Mouse (Mus musculus) kidney, postnatal 14 days (tissue): Measurements from ENCODE around the gene Ugt1a6b.
A peak's percentile ranks its signal among the peaks of the same experiment; 100 is the strongest.
"Not testable (repeated sequence)": the region's sequence is repeated elsewhere in the genome, so short reads cannot be mapped to it uniquely, and the experiment has no call there.

Experiments used
- DNase-seq: peaks from one replicate; pipeline ENCODE4 v3.0.0; 2022; ENCODE audit warnings: mixed read lengths

Gene Ugt1a6b

DNA sequence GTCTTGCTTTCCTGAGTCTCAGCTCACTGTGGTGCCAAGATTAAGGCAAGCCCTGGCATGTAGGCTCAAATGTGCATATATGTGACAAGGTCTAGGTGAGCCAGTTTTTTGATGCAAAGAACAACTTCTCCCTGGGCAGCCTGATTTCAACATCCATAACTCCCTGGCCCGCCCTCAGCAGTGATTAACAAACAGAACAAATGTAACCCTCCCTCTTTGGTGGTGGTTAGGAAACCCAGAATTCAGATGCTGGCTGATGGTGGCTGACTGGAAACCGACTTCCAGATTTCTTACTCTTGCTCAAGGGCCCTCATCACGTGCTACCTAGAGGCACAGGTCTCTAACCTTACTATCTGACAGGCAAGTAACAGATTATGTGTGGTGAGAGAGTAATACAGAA, at the start of gene Ugt1a6b:
Ugt1a6b (plus strand) TSS at position 234 of the 400 bp plus-strand sequence.
- DNase-seq: not testable (repeated sequence)

- DNase-seq: no peak
Observed at GRCm38 (mm10) chr1:88055088-88055487, 48.0 kb upstream of the Ugt1a6b start, which contains the start of gene Ugt1a10. Ugt1a10 (plus strand) TSS chr1:88055388.

DNA sequence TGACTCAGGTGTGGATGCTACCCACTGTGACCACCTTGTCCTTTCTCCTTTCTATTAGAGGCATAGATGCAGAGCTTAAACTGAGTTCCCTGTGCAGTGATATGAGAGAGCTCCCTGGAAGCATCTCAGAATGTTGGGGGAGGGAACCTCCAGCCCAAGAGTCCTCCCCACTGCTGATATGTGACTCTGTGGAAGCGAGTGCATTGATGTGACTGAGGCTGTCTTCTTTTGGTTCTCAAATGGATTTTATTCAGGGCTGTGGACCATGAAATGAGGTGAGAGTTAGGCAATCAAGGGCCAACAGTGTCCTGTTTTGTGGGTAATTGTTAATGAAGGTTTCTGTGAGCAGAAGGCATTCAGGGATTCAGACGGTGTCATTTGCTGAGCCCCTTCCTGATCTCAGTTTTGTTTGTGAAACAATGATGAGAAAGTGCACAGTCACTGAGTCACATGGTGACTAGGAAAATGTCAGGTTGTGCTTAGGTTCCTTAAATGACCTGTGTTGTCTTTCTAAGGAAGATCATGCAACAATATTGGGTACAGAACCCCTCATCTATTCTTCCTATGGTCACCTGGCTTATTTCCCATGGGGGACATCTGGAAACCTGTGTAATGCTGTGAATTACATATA, 36.5 kb upstream of the Ugt1a6b start:
- not testable (repeated sequence) for DNase-seq

- DNase-seq: no peak
Observed at GRCm38 (mm10) chr1:88070495-88070894, 32.6 kb upstream of the Ugt1a6b start, which contains the start of gene Ugt1a9. Ugt1a9 (plus strand) TSS chr1:88070800.

- DNase-seq: no peak
Observed at GRCm38 (mm10) chr1:88070902-88071301, 32.1 kb upstream of the Ugt1a6b start.

GRCm38 (mm10) chr1:88074471-88074870, 28.6 kb upstream of the Ugt1a6b start:
- DNase-seq: no peak

DNA sequence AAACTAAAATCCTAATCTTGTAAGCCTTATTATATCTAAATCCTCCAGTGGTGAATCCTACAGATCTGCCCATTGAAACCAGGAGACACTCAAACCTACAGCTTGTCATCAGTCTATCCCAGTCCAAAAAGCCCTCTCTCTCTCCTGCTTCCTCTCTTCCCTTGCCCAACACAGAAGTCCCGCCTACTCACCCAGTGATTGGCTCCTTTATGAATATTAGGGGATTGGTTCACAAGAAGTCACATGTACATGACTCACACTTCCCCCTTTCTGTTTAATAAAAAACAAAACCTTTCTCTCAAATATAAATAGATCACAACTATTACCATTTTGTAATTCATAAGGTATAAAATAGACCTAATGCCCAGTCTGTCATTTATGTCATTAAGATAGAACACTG, 25.9 kb upstream of the Ugt1a6b start:
- DNase-seq: no peak

DNA sequence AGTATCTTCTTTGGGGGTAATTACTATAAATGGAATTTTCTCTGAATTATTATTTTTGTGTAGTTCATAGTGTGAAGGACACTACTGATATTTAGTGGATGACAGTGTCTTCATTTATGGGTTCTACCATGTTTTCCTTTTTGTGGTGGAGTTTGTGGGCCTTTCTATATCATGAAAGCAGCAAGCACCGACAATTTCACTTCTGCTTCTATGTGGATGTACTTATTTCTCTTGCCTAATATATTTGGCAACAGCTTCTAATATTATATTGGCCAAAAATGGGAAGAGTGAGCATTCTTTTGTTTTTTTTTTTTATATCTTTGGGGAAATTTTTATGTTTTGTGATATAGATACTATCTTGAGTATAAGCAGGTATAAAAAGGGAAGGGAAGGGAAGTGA, 21.4 kb upstream of the Ugt1a6b start:
- no peak for DNase-seq

DNA sequence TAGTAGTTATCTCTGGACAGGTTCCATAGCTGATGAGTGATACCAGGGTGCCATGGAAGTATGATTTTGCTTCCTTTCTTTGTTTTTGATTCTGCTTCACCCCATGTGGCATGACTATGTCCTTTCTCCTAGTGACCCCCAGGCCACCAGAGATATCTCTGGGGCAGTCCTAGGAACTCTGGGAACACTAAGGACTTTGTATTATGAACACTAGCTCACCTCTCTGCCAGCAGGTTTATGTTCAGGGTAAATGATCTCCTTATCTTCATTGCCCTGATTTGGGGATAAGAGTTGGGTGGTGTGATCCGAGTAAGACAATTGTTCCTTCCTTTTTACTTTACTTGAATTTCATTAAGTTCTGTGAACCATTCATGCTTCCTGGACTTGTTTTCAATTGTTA, 16.9 kb upstream of the Ugt1a6b start:
- DNase-seq: no peak

- DNase-seq: no peak
Observed at GRCm38 (mm10) chr1:88087513-88087912, 15.5 kb upstream of the Ugt1a6b start, which contains the start of gene Ugt1a8. Ugt1a8 (plus strand) TSS chr1:88087813.

- no peak for DNase-seq
Observed at GRCm38 (mm10) chr1:88092341-88092740, 10.7 kb upstream of the Ugt1a6b start.

- peak; percentile 33 for DNase-seq
Observed at GRCm38 (mm10) chr1:88094270-88094676, 8.8 kb upstream of the Ugt1a6b start.

GRCm38 (mm10) chr1:88094941-88095492, 8.0 kb upstream of the Ugt1a6b start, which contains the start of gene Ugt1a7c:
Ugt1a7c (plus strand) TSS chr1:88095062.
- peak; percentile 58 for DNase-seq

GRCm38 (mm10) chr1:88098546-88098945, 4.5 kb upstream of the Ugt1a6b start:
- not testable (repeated sequence) for DNase-seq

GRCm38 (mm10) chr1:88099691-88100090, 3.4 kb upstream of the Ugt1a6b start:
- not testable (repeated sequence) for DNase-seq

- not testable (repeated sequence) for DNase-seq
Observed at GRCm38 (mm10) chr1:88103697-88104468, 831 bp downstream of the Ugt1a6b start.

GRCm38 (mm10) chr1:88104667-88105430, 1.8 kb downstream of the Ugt1a6b start:
- no peak for DNase-seq

- peak; percentile 43 for DNase-seq
Observed at GRCm38 (mm10) chr1:88105656-88106055, 2.6 kb downstream of the Ugt1a6b start.

DNA sequence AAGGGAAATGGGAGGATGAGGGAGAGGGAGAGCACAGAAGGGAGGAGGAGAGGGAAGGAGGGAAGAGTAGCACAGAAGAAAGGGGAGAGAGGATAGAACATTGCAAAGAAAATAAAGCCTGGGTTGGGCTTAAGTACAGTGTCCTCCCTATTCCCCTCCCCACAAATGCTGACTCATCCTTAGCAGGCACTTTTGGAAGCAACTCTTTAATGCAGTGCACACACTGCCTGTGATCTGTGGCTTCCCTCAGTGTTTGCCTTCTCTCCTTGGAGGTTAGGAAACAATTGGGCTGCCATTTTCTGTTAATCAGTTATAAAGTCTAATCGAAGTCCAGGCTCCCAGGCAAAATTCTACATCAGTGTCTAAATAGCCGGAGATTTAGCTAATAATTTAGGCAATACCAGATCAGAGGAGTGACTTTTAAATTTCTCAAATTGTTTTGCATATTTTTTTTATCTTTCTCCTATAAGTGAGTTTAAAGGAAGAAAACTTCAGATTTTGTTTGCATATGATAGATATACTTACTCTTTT, 6.0 kb downstream of the Ugt1a6b start:
- DNase-seq: not testable (repeated sequence)

DNA sequence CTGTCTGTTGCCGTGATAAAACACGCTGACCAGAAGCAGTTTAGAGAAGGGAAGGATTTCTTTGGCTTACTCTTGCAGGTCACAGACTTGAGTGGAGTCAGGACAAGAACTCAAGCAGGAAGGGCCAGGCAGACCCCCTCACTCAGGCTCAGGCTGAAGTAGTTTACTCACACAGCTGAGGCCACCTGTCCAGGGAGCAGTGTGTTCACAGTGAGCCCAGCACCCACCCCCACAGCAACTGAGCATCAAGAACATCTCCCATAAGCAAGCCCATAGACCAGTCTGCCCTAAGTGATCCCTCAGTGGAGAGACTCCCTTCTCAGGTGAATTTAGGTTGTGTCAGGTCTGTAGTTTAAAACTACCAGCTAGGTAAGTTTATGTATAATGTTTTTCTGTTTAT, 6.6 kb downstream of the Ugt1a6b start:
- DNase-seq: not testable (repeated sequence)

DNA sequence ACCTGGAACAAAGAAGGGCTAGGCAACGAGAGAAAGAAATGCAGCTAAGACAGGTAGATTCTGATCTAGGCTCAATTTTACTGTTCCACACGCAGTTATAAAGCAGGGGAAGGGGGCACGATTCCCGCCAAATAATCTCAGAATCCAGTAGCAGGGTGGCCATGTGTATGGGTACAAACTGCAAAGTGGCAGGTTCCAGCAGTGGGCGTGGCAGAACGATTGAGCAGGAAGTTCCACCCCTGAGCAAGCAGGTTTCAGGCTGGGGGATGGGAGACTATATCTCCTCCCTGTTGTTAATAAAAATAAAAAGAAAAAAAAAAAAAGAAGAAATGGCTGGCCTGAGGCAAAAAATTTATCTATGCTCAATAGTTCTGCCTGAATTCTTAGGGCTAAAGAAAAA, 9.7 kb downstream of the Ugt1a6b start:
- not testable (repeated sequence) for DNase-seq

GRCm38 (mm10) chr1:88120550-88120949, 17.5 kb downstream of the Ugt1a6b start:
- DNase-seq: not testable (repeated sequence)
